Comparison of ENCODE assay signal across 21 mouse cellular contexts in the genomic region with DNA sequence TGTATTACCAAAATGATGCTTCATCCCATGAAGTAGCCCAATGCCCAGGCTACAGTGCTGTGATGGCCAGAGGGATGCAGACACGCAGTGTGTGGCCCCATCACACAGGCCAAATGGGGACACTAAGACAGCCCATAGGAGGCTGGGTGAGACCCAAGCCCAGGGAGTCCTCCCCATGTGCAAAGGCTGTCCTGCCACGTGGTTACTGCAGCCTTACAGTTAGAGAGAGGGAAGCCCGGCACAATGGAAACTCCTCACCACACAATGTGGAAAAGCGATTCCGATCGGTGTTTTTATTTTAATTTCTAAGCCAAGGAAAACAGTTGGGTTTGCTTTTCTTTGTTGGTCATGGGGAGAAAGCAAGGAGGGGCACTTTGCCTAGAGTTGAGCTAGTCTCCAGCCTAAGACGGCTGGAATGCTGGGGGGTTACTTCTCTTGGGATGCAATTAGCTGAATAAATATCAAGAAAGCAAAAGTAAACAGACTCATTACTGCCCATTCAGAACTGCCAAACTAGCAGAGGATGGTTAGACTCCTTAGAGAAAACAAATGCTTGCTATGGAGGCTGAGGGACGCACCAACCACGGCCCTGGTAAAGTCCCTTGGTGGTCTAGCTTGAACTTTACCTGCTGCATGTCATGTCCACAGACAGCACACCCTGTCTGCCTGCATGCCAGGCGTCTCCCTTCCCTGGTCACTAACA. TPM values are rescaled to one million over a fixed set of nuclear protein-coding genes. Genes with fewer than 3 reads are reported as not detected.
A peak's percentile ranks its signal among the peaks of the same experiment; 100 is the strongest.
DNase-seq lines count a peak whose midpoint lies in the region; ATAC-seq and TF ChIP-seq lines count a peak whose summit lies in the region.
"Had no signal": no experiment of that assay in that cellular context is flagged by ENCODE, and none has a peak within 500 bp of the region (broad histone marks: within the 10 kb centered on the region; RNA-seq: fewer than 3 reads in every experiment).

No protein-coding gene starts in this region.

- H3K79me2 ChIP-seq in myocyte (ENCODE audit: control insufficient read depth, insufficient read depth): peaks cover 63% of the 10 kb centered on the region

- 57% methylated on average over 10 of the region's 10 CpGs for WGBS in heart, embryonic 12.5 days
- WGBS in kidney, postnatal 0 days: 52% methylated on average over 10 of the region's 10 CpGs
- 80% methylated on average over 10 of the region's 10 CpGs for WGBS in kidney, adult 2 months
- 73% methylated on average over 10 of the region's 10 CpGs for WGBS in midbrain, embryonic 15.5 days
- 86% methylated on average over 10 of the region's 10 CpGs for WGBS in midbrain, embryonic 14.5 days

- H3K4me3 ChIP-seq in heart, embryonic 12.5 days: no peak overlapping the region
- H3K4me3 ChIP-seq in kidney, postnatal 0 days (replicated peaks; ENCODE audit: low read depth, low read length): no peak overlapping the region
- no peak overlapping the region for H3K4me3 ChIP-seq in kidney, adult 2 months (ENCODE audit: insufficient read depth, low read depth, low read length)
- no peak overlapping the region for H3K4me3 ChIP-seq in midbrain, embryonic 15.5 days
- H3K4me3 ChIP-seq in midbrain, embryonic 14.5 days (replicated peaks; ENCODE audit: low read depth, low read length): no peak overlapping the region
- no peak overlapping the region for H3K4me3 ChIP-seq in myocyte
- H3K4me3 ChIP-seq: erythroblast, embryonic 14.5 days; forebrain, embryonic 12.5 days; hindbrain, embryonic 13.5 days; left cerebral cortex, adult 2 months had no signal

- H3K4me1 ChIP-seq in heart, embryonic 12.5 days (replicated peaks): peaks cover 76% of the 10 kb centered on the region
- peaks cover 5% of the 10 kb centered on the region; the same call in 1 of the 2 replicates for H3K4me1 ChIP-seq in kidney, postnatal 0 days (replicated peaks; ENCODE audit: insufficient read depth, low read length)
- H3K4me1 ChIP-seq in kidney, adult 2 months (ENCODE audit: control insufficient read depth, insufficient read depth, low read length): peaks cover 25% of the 10 kb centered on the region
- 0 out of 2 replicates have a peak, but pooled peaks cover 2% of the 10 kb centered on the region for H3K4me1 ChIP-seq in midbrain, embryonic 15.5 days
- H3K4me1 ChIP-seq in midbrain, embryonic 14.5 days (ENCODE audit: control insufficient read depth, insufficient read depth, low read length): no peaks in the 10 kb centered on the region

- DNase-seq in heart, adult 8-10 months (ENCODE audit: low spot score): no peak
- peak; percentile 51 for DNase-seq in kidney, postnatal 0 days (ENCODE audit: low spot score)
- DNase-seq in kidney, adult 2 months: no peak
- no peak for DNase-seq in midbrain, embryonic 14.5 days
- DNase-seq: adrenal gland, adult 8-10 months; B cell, adult 2 months; cerebellum, adult 11-12 months; cerebellum, postnatal 10 days; kidney, adult 8-10 months; thymus, adult 2 months had no signal

- H3K27ac ChIP-seq in heart, embryonic 12.5 days (ENCODE audit: poor library complexity, severe bottlenecking): peak overlapping the region; percentile 31; the same call in 1 of the 2 replicates
- H3K27ac ChIP-seq in kidney, postnatal 0 days: no peak overlapping the region
- no peak overlapping the region for H3K27ac ChIP-seq in kidney, adult 2 months (ENCODE audit: insufficient read depth, low read depth, low read length)
- H3K27ac ChIP-seq in midbrain, embryonic 15.5 days: 0 out of 2 replicates have a peak overlapping the region, but pooled peaks have one; percentile 20
- H3K27ac ChIP-seq in midbrain, embryonic 14.5 days (replicated peaks; ENCODE audit: low read depth, low read length): no peak overlapping the region
- H3K27ac ChIP-seq: forebrain, embryonic 12.5 days; hindbrain, embryonic 13.5 days; left cerebral cortex, adult 2 months had no signal

- no peak overlapping the region for H3K9ac ChIP-seq in heart, embryonic 12.5 days
- H3K9ac ChIP-seq in kidney, postnatal 0 days (ENCODE audit: low read depth, low read length): no peak overlapping the region
- H3K9ac ChIP-seq in midbrain, embryonic 15.5 days: no peak overlapping the region
- H3K9ac ChIP-seq in midbrain, embryonic 14.5 days (replicated peaks; ENCODE audit: low read length): no peak overlapping the region
- H3K9ac ChIP-seq: forebrain, embryonic 12.5 days; hindbrain, embryonic 13.5 days had no signal

- H3K4me2 ChIP-seq in heart, embryonic 12.5 days: no peak overlapping the region
- H3K4me2 ChIP-seq in kidney, postnatal 0 days (ENCODE audit: low read length): no peak overlapping the region
- H3K4me2 ChIP-seq in midbrain, embryonic 15.5 days: no peak overlapping the region
- H3K4me2 ChIP-seq in midbrain, embryonic 14.5 days (ENCODE audit: low read length): no peak overlapping the region
- H3K4me2 ChIP-seq in myocyte (ENCODE audit: low read depth): no peak overlapping the region
- H3K4me2 ChIP-seq: forebrain, embryonic 12.5 days; hindbrain, embryonic 13.5 days had no signal

- peak; percentile 69 for ATAC-seq in heart, embryonic 12.5 days (ENCODE audit: insufficient number of reproducible peaks, low FRiP score)
- ATAC-seq in kidney, postnatal 0 days (replicated peaks; ENCODE audit: low FRiP score, low read depth): no peak
- no peak for ATAC-seq in midbrain, embryonic 15.5 days (replicated peaks)
- no peak for ATAC-seq in midbrain, embryonic 14.5 days (ENCODE audit: low FRiP score, low TSS enrichment)
- ATAC-seq: inflammation-experienced regulatory T-cells, adult 6 months; midbrain, embryonic 16.5 days had no signal

- H3K36me3 ChIP-seq in heart, embryonic 12.5 days: peaks cover 36% of the 10 kb centered on the region
- no peaks in the 10 kb centered on the region; the same call in 1 of the 2 replicates for H3K36me3 ChIP-seq in kidney, postnatal 0 days (ENCODE audit: insufficient read depth, low read length)
- H3K36me3 ChIP-seq in kidney, adult 2 months (ENCODE audit: control insufficient read depth, insufficient read depth, low read length): no peaks in the 10 kb centered on the region
- H3K36me3 ChIP-seq in midbrain, embryonic 15.5 days (replicated peaks): no peaks in the 10 kb centered on the region
- H3K36me3 ChIP-seq in midbrain, embryonic 14.5 days (ENCODE audit: control insufficient read depth, insufficient read depth, low read length): 0 out of 2 replicates have a peak, but pooled peaks cover under 1% of the 10 kb centered on the region
- H3K36me3 ChIP-seq in myocyte (ENCODE audit: control insufficient read depth, insufficient read depth): peaks cover 19% of the 10 kb centered on the region
- H3K36me3 ChIP-seq: G1E had no signal

- H3K27me3 ChIP-seq in heart, embryonic 12.5 days (replicated peaks): no peaks in the 10 kb centered on the region
- no peaks in the 10 kb centered on the region for H3K27me3 ChIP-seq in kidney, postnatal 0 days (ENCODE audit: insufficient read depth, low read length)
- H3K27me3 ChIP-seq in kidney, adult 2 months (replicated peaks; ENCODE audit: control insufficient read depth, insufficient read depth, low read length): no peaks in the 10 kb centered on the region
- H3K27me3 ChIP-seq in midbrain, embryonic 15.5 days (replicated peaks): no peaks in the 10 kb centered on the region
- no peaks in the 10 kb centered on the region for H3K27me3 ChIP-seq in midbrain, embryonic 14.5 days (ENCODE audit: control insufficient read depth, insufficient read depth, low read length)
- no peaks in the 10 kb centered on the region for H3K27me3 ChIP-seq in myocyte (ENCODE audit: control insufficient read depth, insufficient read depth, insufficient read length)
- H3K27me3 ChIP-seq: CH12.LX; forebrain, embryonic 12.5 days; hindbrain, embryonic 13.5 days had no signal

- no peak for TF ChIP-seq CTCF in kidney, postnatal 0 days (IDR thresholded peaks at IDR 0.05; ENCODE audit: low read depth)
- TF ChIP-seq CTCF in kidney, adult 2 months (conservative IDR thresholded peaks at IDR 0.05; ENCODE audit: insufficient read depth, insufficient read length, low read depth, low read length): no peak

- no peak overlapping the region for H3ac ChIP-seq in myocyte (ENCODE audit: control insufficient read depth, insufficient read length)

- TF ChIP-seq POLR2A in kidney, adult 2 months (IDR thresholded peaks at IDR 0.05; ENCODE audit: low read depth, low read length): no peak
- TF ChIP-seq POLR2A in myocyte (IDR thresholded peaks at IDR 0.05; ENCODE audit: insufficient read length, low read depth): no peak

- no peaks in the 10 kb centered on the region for H3K9me3 ChIP-seq in heart, embryonic 12.5 days (replicated peaks)
- no peaks in the 10 kb centered on the region for H3K9me3 ChIP-seq in kidney, postnatal 0 days (replicated peaks; ENCODE audit: low read length)
- H3K9me3 ChIP-seq in midbrain, embryonic 15.5 days: no peaks in the 10 kb centered on the region
- H3K9me3 ChIP-seq in midbrain, embryonic 14.5 days (ENCODE audit: control insufficient read depth, low read length): no peaks in the 10 kb centered on the region
- H3K9me3 ChIP-seq: forebrain, embryonic 12.5 days; G1E; hindbrain, embryonic 13.5 days had no signal

TF ChIP-seq in myocyte, 11 proteins besides CTCF, POLR2A, EP300 and RAD21:
- no peak for TF ChIP-seq TCF12 (IDR thresholded peaks at IDR 0.05; ENCODE audit: insufficient read depth, poor library complexity, severe bottlenecking)
- no peak for TF ChIP-seq CEBPB (IDR thresholded peaks at IDR 0.05; ENCODE audit: insufficient read depth, poor library complexity, severe bottlenecking)
- no peak for TF ChIP-seq REST (IDR thresholded peaks at IDR 0.05; ENCODE audit: insufficient read depth, insufficient read length)
- no peak for TF ChIP-seq TCF3 (IDR thresholded peaks at IDR 0.05; ENCODE audit: insufficient read length, low read depth)
- no peak for TF ChIP-seq SRF (IDR thresholded peaks at IDR 0.05; ENCODE audit: control insufficient read depth, insufficient read length, low read depth)
- TF ChIP-seq E2F4 (IDR thresholded peaks at IDR 0.05; ENCODE audit: insufficient read depth): no peak
- TF ChIP-seq MYOD1 (IDR thresholded peaks at IDR 0.05; ENCODE audit: control insufficient read depth in 1 of 3, insufficient read length in 2 of 3, low read depth in 2 of 3): no peak
- TF ChIP-seq POLR2AphosphoS2 (IDR thresholded peaks at IDR 0.05; ENCODE audit: insufficient read length, low read depth): peak; percentile 71

RNA-seq across cellular contexts. Expression of a gene that starts 7.9 kb away (rescaled TPM):
- polyA plus RNA-seq in heart, embryonic 12.5 days (2016; fragmentation: Nextera tagmentation; extraction: Ambion mirVana): 54.6 and 54.7 TPM in 2 replicates
- total RNA-seq in heart, adult 8-10 months (2022): 10 to 100 TPM; 32.9 to 57.7 (median 53.5) TPM
- polyA plus RNA-seq in kidney, postnatal 0 days (2015; fragmentation: Nextera tagmentation; extraction: Ambion mirVana): 36.9 and 41.1 TPM in 2 replicates
- polyA plus RNA-seq in kidney, adult 2 months (2012; rRNA removed): 90.1 and 93.0 TPM in 2 replicates
- polyA plus RNA-seq in midbrain, embryonic 15.5 days (2015; fragmentation: Nextera tagmentation; extraction: Ambion mirVana): 16.2 and 19.3 TPM in 2 replicates
- 2.1 and 10.1 TPM in 2 replicates for polyA plus RNA-seq in midbrain, embryonic 14.5 days (2014; fragmentation: Nextera tagmentation; extraction: Ambion mirVana)
- 130 TPM for polyA plus RNA-seq in myocyte (2012; fragmentation: generic; extraction: Trizol)
- polyA plus RNA-seq: erythroblast, embryonic 14.5 days; G1E had no signal

Comparison
In these comparisons a context has a peak if more than half of its experiments do, and no peak if none do; other contexts are left out.
1. H3K27ac ChIP-seq: peak in heart, embryonic 12.5 days (single experiment) and midbrain, embryonic 15.5 days (single experiment); none in kidney, postnatal 0 days (single experiment), kidney, adult 2 months (single experiment) and midbrain, embryonic 14.5 days (single experiment).